Mouse (Mus musculus): ENCODE data around the gene Spred2.

The Spred2 gene

DNA sequence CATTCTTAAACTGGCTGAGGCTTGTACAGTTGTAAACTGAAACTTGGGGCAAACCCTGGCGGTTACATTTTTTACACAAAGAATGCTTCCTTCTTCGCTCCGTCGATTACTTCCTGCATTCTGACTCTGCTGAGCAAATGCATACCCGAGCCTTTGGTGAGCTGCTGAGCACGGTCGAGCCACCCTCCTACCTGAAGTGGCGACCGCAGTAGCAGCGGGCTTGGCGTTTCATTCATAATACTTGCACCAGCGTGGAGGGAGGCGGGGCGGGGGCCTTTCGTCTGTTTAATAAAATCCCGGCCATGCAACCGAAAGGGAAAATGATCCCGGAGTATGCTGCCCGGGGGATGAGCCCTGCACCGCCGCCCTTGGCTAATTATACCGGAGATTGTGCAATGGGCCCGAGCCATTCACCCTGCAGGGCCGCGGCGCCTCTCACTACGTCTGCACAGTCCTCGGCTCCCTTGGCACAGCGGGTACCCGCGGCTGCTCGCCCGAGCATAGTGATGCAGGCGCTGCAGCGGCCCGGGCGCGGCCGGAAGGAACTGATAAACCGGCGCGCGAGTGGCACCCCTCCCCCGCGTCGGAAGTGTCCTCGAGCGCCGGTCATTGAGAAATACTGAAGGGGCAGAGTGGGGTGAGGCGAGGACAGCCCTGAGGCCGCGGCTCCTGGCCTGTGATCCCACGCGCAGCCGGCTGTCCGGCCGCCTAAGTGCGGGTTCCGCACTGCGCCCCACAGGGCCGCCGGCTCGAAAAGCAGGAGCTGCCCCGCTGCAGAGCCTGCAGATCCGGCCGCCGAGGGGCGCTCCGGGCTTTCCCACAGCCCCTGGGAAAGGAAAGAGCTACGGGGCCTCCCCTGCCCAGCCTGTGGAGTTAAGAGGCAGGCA lies 4.1 kb upstream of the Spred2 start:
- POLR2A ChIA-PET = interaction anchor here (0.6 to 5.1 kb wide), 53 partner anchors 8 to 329 kb away, joined by 3 to 45 read pairs (median 4); partner anchors contain the start of gene Cep68 (in 1 of the 4)
- CTCF ChIA-PET = interaction anchor here (0.5 to 1.7 kb wide), 13 partner anchors 9 to 247 kb away, joined by 3 to 14 read pairs (median 4); no protein-coding TSS in a partner anchor

DNA sequence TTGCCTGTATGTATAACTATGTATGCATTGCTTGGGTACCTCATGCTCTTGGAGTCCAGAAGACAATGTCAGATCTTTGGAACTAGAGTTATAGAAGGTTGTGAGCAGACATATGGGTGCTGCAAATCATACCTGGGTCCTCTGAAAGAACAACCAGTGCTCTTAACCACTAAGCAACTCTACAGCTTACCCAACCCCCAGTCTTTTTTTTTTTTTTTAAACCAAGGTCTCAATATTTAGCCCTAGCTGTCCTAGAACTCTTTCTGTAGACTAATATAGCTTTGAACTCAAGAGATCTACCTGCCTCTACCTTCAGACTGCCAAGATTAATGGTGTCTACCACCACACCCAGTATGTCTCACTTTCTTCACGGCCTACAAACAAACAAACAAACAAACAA lies 2.5 kb upstream of the Spred2 start:
- POLR2A ChIA-PET = interaction anchor here in 1 of 4 experiments (1.7 kb wide), 1 partner anchor 10 kb away, joined by 9 read pairs; no protein-coding TSS in a partner anchor
- CTCF ChIA-PET = no interaction called here

DNA sequence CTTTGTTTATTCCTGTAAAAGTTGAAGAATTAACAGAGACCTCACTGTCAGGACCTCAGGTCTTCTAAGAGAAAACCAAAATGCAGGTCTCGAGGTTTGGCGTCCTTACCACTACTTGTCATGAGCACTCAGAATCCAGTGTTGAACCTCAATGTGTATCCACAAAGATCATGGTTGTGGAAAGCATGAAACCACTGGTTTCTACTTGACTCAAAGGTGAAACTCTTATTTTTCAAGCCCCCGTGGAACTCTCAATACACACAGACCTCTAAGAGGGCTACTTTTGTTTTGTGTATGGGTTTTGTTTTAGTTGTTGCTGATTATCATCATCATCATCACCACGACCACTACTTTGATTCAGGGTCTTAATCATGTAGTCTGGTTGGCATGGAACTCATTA lies 2.0 kb upstream of the Spred2 start:
- CTCF ChIA-PET = no interaction called here
- POLR2A ChIA-PET = interaction anchor here in 2 of 4 experiments (0.7 to 5.2 kb wide), 3 partner anchors 10 to 86 kb away, joined by 3 to 61 read pairs (median 9); no protein-coding TSS in a partner anchor

DNA sequence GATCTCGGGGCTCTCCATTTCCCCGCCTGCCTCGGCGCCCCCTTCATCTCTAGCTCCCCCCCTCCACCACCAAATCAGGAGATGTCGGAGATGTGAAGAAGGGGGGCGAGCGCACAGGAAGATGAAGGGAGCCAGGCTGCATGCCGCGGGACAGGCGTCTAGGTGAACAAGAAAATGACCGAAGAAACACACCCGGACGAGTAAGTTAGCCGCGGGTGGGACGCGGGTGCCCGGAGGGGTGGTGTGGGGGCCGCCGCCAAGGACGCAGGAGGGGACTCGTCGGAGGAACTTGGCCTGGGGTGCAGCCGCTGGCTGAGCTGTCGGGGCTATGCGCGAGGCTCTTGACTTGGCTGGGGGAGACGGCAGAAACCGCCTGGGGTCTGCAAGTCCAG lies 578 bp downstream of the Spred2 start:
- ChIA-PET POLR2A (interaction anchor here in 3 of 4 experiments (0.6 to 6.3 kb wide), 46 partner anchors 9 to 901 kb away, joined by 3 to 86 read pairs (median 5); partner anchors contain the start of genes Actr2 (in 1 of the 3), Rab1a (in 1 of the 3) and Slc1a4 (in 1 of the 3)), CTCF (interaction anchor here in 2 of 4 experiments (0.5 to 1.3 kb wide), 3 partner anchors 31 to 1055 kb away, joined by 3 read pairs; no protein-coding TSS in a partner anchor)

DNA sequence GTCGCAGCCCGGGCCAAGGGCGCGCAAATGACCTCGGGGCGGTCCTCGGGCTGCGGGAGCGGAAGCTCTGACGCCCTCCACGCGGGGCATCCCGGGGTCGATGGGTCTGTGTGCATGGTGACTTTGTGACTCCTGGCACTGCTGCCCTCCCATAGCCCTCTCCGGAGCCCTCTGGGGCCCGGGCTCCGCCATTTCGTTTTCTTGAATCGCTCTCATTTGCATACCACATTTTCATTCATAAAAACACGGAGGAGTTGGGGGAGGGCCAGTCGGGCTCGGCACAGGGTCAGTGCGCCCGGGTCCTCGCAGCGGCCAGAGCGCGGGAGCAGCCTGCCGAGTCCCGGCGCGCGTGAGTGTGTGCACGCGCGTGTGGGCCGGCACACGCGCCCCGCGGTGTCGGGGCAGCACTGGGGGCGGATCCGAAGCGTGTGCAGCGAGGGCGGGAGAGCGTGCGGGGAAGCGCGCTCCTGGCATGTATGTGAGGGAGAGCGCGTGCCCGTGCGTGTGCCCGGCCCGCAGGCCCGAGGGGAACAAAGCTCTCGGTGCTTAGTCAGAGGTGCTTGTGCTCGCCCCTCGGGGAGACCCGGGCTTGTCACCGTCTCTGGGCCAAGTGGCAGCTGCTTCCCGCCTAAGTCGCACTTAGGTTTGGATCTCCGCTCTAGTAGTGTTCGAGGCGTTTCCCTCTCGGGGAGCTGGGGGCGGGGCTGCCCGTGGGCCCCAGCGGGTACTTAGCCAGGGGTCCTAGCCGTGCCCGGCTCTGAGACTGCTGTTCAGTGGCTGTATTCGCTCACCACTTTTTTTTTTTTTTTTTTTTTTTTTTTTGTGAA lies 1.2 kb downstream of the Spred2 start:
- CTCF ChIA-PET = interaction anchor here in 3 of 4 experiments (0.5 to 2.0 kb wide), 16 partner anchors 10 to 1056 kb away, joined by 3 to 9 read pairs (median 4); no protein-coding TSS in a partner anchor
- POLR2A ChIA-PET = interaction anchor here (0.5 to 6.3 kb wide), 108 partner anchors 8 to 905 kb away, joined by 3 to 86 read pairs (median 5); partner anchors contain the start of genes Actr2 (in 2 of the 4), Rab1a (in 2 of the 4), Cep68 (in 1 of the 4) and Slc1a4 (in 1 of the 4)

DNA sequence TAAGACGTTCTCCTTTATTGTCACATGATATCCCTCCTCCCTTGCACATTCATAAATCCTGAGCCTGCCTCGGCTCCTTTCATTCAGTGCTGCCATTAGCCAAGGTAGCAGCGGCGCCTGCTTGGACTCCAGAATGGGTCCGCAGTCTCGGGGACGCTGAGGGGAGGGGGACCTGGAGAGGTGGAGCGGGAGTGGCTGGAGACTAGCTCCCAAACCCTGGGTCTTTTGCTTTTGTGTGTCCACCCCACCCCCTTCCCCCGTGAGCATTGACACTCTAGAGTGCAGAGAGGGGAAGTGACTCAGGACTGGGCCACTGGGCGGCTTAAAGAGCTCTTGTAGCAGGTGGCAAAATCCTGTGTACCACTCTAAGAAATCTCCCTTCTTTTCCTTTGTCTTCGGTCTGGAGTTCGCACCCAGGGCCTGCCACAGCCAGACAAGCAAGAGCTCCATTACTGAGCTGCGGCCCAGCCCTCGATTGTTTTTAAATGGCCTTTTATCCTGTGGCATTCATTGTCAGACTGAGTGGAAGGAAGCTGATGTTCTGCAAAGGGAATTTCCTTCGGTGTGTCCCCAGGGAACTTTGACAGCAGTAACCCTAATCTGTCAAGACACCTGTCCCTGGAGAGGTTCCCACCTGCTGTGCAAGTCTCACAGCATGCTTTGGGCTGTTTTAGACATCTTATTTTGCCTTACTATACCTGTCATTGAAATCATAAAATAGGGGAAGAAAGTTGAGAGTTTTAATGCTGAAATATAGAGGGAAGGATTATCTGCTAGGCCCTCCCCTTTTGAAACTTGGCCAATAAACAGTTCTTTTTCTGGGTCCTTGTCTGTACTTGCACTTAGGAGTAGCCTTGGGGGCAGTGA lies 2.0 kb downstream of the Spred2 start:
- POLR2A ChIA-PET = interaction anchor here (0.5 to 6.3 kb wide), 112 partner anchors 8 to 906 kb away, joined by 3 to 86 read pairs (median 5); partner anchors contain the start of genes Actr2 (in 2 of the 4), Cep68 (in 1 of the 4), Rab1a (in 1 of the 4) and Slc1a4 (in 1 of the 4)
- CTCF ChIA-PET = interaction anchor here (0.5 to 2.0 kb wide), 14 partner anchors 11 to 438 kb away, joined by 3 to 9 read pairs (median 4); no protein-coding TSS in a partner anchor

DNA sequence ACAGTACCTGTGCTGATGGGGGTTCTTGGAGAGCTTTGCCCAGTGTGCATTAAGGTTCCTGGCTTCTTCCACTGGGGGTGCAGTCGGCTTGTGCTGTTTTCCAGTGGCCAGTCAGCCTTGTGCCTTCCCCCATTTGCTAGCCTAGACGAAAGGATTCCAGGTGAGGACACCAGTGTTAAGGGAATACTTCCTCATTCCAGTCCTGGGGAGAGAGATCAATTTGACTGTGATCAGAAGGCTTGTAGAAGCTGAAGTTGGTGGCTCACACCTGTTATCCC lies 2.6 kb downstream of the Spred2 start:
- CTCF ChIA-PET = interaction anchor here (0.9 to 2.0 kb wide), 4 partner anchors 19 to 96 kb away, joined by 3 to 5 read pairs (median 4); no protein-coding TSS in a partner anchor

DNA sequence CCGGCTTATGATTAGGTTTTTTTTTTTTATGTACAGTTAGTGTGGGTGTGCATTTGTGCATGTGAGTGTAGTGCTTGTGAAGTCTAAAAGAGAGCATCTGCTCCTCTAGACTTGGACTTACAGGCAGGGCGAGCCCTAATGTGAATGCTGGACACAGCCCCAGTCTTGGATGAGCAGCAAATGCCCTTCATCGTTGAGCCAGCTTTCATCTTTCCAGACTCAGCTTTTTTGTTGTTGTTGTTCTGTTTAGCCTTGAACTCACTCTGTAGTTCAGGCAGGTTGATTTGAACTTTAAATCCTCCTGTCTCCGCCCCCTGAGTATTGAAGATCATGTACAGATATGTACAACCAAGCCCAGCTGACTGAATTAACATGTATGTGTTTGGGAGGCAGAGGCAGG lies 4.5 kb downstream of the Spred2 start:
- POLR2A ChIA-PET = interaction anchor here (0.6 to 6.3 kb wide), 9 partner anchors 8 to 155 kb away, joined by 3 to 86 read pairs (median 4); no protein-coding TSS in a partner anchor
- CTCF ChIA-PET = interaction anchor here in 1 of 4 experiments (0.6 to 0.7 kb wide), 2 partner anchors 60 to 139 kb away, joined by 3 to 4 read pairs; no protein-coding TSS in a partner anchor

More for the DNA sequence above, 2.6 kb downstream of the Spred2 start:
- POLR2A ChIA-PET = interaction anchor here (0.6 to 6.3 kb wide), 67 partner anchors 9 to 550 kb away, joined by 3 to 86 read pairs (median 5); partner anchors contain the start of gene Slc1a4 (in 1 of the 4)

DNA sequence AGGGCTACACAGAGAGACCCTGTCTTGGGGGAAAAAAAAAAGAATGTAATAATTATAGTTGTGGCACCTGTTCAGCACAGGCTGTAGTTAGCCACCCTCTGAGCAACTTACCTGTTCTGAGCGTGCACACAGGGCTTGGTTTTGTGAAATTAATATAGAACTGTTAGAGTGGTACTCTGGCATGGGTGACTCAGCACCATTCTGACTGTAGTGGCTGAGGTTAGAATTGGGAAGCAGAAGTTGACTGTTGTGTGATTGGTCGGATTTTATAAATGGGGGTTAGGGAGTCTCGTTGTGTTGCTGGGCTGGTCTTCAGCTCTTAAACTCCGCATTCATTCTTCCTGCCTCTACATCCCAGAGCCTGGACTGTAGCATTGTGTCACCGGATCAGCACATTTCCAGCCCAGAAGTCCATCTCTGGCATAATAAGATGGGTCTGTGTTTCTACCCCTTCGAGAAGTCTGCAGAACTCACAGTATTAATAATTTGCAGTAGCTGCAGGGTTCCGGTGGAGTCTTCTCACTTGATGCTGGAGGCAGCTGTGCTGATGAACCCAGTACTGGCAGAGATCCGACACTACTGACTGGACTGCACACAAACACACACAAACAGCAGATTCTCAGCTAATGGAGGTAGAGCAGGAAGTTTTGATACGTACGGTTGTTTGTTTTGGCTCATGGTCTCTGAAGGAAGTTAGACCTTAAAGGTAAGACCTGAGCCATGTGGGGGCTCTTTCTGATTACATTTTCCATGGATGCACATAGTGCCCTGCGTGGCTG lies 5.1 kb downstream of the Spred2 start:
- ChIA-PET POLR2A (interaction anchor here (0.9 to 6.3 kb wide), 8 partner anchors 8 to 48 kb away, joined by 3 to 86 read pairs (median 4); no protein-coding TSS in a partner anchor), CTCF (interaction anchor here in 1 of 4 experiments (0.5 to 0.6 kb wide), 2 partner anchors 11 to 88 kb away, joined by 3 to 10 read pairs; no protein-coding TSS in a partner anchor)

DNA sequence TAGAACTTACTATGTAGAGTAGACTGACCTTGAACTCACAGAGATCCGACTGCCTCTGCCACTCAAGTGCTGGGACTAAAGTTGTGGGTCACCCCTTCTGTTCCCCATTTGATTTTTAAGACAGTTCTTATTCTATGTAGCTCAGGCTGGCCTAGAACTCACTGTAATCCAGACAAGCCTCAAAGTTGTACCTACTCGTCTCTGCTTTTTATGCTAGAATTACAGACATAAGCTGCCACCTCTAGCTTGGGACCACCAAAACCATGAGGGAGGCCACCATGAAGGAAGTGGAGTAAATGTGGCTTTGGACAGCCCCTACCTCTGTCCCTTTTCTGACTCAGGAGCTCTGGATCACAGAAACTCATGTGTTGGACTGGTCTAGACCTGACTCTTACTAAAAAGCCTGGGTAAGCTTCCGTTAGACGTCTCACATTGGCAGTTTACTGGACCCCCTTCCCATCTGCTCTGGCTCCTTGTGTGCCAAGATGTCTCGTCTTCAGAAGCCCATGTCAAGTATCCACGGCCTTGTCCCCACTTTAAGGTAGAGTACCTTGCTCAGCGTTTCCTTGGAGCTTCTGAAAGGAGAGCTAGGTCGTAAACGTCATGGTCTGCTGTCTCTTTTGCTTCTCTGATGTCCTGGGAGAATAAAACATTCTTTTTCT lies 7.5 kb downstream of the Spred2 start:
- ChIA-PET POLR2A (interaction anchor here in 3 of 4 experiments (0.6 to 3.1 kb wide), 16 partner anchors 8 to 120 kb away, joined by 3 to 10 read pairs (median 3); no protein-coding TSS in a partner anchor), CTCF (interaction anchor here in 2 of 4 experiments (0.5 to 1.2 kb wide), 3 partner anchors 14 to 141 kb away, joined by 3 to 6 read pairs (median 3); no protein-coding TSS in a partner anchor)

DNA sequence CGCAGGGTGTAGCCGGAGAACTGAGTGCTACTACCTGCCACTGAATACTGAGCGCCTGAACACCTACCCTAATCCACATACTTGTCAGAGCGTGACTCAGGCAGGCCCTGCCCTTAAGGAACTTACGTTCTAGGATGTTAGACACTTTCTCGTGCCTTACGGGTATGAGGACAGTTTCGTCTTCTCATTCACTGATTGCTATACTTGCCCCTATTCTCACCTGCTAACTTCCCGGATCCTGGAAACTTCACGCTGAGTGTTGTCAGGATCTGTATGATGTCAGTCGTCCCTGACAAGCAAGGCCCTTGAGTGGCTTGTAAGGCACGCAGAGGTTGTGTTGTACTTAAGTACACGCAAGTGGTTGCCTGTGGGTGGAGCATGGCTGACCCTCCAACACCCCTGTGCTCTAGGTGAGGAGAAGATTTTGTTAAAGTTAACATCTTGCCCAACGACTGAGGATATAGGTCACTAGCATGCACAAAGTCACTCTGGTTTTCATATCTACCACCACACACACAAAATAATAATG lies 8.9 kb downstream of the Spred2 start:
- ChIA-PET POLR2A (interaction anchor here in 1 of 4 experiments (1.0 to 3.1 kb wide), 4 partner anchors 14 to 96 kb away, joined by 3 to 10 read pairs (median 6); no protein-coding TSS in a partner anchor), CTCF (interaction anchor here in 2 of 4 experiments (0.5 to 1.0 kb wide), 2 partner anchors 44 to 103 kb away, joined by 3 read pairs; no protein-coding TSS in a partner anchor)

DNA sequence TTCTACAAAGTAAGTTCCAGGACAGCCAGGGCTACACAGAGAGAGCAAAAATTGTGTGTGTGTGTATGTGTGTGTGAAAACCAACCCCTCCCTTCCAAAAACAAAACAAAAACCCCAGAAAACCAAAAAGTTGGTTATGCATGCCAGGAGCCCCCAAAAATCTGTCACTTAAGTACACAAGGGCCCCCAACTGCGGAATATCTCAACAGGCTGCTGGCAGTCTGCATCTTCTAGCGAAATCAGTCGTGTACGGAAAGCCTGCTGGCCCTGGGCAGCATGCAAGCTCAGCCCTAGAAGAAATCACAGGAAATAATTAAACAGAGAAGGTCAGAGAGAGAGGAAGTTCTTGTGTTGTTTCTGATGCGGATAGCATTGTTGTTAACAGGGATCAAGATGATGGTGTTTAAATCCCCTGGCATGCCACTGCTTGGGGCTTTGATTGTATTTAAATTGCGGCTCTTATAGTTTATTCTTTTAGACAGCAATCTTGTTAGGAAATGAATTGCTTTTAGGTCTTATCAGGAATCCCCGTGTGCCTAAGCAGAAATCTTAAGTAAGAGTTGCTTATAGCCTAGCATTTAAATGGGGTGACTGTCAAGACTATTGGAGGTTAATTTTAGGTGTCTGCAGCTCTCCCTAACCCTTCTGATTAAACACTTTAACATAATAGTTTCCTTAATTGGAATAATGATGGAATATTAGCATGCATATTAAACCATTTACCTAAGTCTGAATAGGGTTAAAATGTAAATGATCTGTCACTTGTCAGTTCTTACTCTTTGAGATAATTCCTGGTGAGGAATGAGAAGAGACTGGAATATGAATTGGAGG lies 11.6 kb downstream of the Spred2 start:
- ChIA-PET CTCF (no interaction called here), POLR2A (interaction anchor here in 3 of 4 experiments (0.9 to 9.9 kb wide), 10 partner anchors 9 to 106 kb away, joined by 3 to 61 read pairs (median 4); partner anchors contain the start of gene Spred2 (in 2 of the 3))

DNA sequence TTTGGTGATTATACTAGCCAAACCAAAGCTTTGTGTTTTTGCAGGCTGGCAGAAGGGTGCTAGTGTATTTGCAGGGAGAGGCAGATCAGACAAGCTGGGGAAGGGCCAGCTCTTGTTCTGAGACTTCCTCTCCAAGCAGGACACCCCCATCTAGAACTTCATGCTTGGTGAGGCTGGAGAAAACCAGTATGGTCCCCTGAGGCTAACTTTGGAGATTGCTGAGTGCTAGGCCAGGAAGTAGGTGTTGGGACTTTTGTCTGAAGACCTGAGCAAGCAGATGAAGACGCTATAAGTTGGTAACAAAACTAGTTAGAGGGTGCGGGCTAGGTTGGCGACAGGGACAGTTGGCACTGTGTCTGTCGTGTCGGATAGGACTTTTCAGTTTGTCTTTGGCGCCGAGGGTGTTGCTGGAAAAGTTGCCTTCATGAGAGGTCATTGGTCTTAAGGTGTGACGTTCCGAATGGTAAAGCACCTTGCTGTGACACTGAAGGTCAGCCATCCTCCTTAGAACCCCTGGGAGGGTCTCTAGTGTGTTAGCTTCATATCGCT lies 14.4 kb downstream of the Spred2 start:
- ChIA-PET CTCF (interaction anchor here in 2 of 4 experiments (0.6 to 2.0 kb wide), 3 partner anchors 8 to 12 kb away, joined by 3 to 7 read pairs (median 6); no protein-coding TSS in a partner anchor), POLR2A (interaction anchor here (0.5 to 9.9 kb wide), 25 partner anchors 11 to 685 kb away, joined by 3 to 61 read pairs (median 4); partner anchors contain the start of gene Spred2 (in 2 of the 4))

DNA sequence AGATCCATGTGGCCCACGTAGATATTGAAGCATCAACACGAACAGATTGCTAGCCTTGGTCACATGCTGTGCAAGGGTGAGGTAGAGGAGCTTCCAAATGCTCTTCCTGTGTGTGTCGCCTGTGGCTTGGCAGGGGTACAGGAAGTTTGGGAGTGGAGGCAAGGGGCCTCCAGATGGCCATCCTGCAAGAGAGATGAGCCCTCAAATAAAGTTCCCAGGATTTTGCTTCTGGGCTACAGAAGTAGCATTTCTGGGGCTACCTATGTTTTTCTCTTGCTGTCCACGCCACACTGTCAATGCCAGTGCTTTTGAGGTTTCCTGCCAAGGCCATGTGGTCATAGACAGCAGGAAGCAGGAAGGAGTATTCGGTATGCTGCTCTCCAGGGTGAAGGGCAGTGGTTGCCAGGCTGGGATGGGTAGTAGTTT lies 15.1 kb downstream of the Spred2 start:
- CTCF ChIA-PET = interaction anchor here in 2 of 4 experiments (1.6 to 1.8 kb wide), 2 partner anchors 11 to 108 kb away, joined by 4 to 6 read pairs; no protein-coding TSS in a partner anchor
- POLR2A ChIA-PET = interaction anchor here (0.6 to 11.2 kb wide), 21 partner anchors 10 to 436 kb away, joined by 3 to 86 read pairs (median 4); partner anchors contain the start of gene Spred2 (in 2 of the 4)

Data from embryonic stem cell, embryonic (primary cell).